Mouse (Mus musculus): Measurements from ENCODE around the gene Fancf. TPM values are rescaled to one million over a fixed set of nuclear protein-coding genes. Genes with fewer than 3 reads are reported as not detected.

Fancf gene
- total RNA-seq, 2 experiments from 2014 or later = 2.8 to 4.1 TPM

DNA sequence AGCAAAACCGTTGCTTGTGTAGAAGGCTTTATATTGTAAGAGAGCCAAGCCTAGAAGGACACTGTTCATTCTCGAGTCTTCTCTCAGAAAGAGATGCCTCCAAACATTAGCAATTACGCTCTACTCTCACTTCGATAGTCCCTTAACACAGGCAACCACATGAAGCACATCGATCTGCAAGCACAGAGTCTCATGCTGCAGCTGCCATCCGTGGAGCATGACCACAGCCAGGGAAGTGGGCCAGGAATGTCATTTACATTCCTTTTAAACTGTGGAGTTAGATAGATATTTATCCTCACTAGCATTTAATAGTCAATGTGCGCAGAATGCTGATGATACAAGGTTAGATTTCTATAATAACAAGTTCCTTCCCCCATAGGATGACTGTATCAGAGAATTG is 21.6 kb downstream of the Fancf start:
- DNase-seq = no peak

DNA sequence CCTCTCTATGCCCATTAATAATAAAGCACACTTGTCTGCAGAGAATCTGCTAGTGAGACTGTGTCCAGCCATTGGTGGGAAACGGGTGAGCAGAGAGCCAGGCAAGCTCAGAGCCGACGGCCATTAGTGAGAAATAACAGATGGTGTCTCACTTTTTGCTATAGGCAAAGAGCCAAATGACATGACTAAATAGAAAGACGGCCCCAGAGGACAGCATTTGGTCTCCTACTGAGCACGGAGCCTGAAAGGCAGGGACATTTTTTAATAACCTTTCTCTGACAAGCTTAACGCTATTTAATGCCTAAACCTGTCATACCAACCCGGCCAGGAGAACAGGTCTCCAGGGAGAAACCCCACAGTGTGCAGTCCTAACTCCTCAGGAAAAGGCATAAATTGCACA is 30.1 kb downstream of the Fancf start:
- no peak for DNase-seq

DNA sequence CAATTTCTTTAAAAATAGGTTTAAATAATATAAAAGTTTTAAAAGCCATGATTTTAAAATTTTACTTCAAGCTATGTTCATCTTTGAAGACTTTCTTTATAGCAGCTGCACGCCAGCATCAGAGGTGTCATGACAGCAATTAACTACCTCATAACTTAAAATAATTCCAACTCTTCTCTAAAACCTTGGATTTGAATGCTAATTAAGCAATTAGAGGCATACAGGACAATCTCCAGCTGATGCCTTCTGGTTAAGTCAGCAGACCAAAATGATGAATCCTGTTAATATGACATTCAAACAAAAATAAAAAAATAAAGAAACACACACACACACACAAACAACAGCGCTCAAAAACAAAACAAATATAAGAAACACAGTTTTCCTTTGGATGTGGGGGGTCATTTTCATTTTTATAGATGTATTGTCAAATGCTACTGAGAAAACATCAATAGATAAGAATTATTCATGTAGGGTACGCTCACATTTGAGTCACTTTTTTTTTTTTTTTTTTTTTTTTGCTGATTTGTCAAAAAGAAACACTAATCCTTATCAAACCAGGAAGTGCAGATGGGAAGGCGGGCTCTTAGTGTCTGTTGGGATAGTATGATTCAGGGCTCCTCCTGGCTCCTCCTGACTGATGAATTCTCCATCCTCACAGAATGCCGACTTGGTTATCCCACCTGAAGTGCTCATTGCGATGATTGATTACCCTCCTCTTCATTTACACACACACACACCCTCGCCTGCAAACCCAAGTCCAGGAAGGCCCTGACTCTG is 38.3 kb downstream of the Fancf start:
- no peak for DNase-seq

DNA sequence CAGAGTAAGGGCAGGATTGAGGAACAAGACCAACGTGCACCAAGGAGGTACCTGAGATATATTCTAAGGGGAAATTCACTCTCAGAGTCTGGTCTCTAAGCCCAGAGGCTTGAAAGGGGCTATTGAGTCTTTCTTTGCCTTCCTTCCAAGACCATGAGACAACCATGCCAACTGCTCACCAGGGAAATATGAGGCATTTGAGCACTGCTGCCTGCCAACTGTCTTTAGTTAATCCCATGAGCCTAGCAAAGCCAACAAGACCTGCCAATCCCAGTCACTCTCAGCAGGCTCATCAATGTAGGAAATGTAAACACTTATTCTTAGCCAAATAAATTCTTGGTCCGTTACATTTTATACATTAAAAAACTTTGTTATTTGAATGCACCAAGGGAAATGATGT is 40.6 kb downstream of the Fancf start:
- no peak for DNase-seq

DNA sequence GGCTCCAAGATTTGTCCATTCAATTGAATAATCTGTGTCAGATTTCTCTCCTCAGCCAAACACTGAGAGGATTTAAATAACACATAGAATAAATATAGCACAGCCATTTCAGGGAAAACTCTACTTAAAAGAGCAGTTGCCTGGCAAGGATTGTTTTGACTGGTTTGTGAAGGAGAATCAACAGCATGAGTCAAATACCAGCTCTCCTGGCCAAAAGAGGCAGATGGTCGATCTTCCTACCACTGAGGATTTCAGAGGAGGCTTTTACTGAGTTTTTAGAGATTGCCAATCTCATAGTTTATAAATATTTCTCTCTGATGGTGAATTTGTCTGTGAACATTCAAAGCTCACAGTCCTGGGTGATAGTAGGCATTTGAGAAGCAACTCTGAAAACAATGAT is 42.2 kb downstream of the Fancf start:
- DNase-seq = no peak

DNA sequence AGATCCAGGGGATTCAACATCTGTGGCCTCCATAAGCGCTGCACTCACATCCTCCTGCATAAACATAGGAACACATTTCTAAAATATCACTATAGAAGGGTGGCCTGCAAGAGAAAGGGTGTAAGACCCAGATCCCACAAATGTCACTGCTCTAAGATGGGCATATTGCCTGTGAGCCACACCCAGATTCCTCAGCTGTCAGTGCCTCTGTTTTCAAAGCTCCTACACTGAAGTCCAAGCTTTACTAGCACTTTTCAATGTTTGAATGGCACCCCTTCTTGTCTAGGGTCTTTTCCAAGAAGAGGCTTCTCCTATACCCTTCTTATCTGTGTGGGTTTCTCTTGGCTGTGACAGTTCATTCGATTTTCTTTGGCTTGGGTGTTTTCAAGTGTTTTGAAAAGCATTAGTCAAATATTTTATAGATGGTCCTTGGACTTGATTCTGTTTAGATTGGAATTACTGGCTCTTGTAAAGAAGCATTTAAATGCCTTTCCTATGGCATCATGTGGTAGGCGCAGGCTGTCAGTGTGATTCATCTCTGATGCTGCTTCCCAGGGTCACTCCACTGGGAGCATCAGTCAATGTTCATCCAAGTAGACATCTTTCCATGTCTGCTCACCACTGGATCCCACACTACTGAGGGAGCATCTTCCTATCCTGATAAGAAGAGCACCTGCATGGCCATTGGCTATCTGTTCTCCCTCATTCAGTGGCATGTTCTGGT is 43.7 kb downstream of the Fancf start:
- DNase-seq = no peak

DNA sequence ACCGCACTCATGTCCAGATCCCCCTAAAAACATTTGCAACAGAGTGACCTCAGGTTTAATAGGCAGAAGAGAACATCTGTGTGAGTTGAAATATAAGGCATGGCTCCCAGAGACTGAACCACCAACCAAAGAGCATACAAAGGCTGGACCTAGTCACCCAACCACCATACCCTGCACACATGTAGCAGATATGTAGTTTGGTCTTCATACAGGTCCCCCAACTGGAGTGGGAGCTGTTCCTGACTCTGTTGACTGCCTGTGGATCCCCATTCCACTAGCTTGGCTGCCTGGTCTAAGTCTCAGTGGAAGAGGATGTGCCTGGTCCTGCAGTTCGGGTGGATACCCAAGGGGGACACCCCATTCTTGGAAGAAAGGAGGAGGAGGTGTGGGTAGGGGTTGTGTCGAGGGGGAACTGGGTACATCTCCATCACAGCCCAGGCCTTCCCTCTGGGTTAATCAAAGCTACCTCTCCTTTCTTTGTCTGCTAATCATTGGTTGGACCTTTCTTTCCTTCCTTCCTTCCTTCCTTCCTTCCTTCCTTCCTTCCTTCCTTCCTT is 45.7 kb downstream of the Fancf start:
- no peak for DNase-seq

DNA sequence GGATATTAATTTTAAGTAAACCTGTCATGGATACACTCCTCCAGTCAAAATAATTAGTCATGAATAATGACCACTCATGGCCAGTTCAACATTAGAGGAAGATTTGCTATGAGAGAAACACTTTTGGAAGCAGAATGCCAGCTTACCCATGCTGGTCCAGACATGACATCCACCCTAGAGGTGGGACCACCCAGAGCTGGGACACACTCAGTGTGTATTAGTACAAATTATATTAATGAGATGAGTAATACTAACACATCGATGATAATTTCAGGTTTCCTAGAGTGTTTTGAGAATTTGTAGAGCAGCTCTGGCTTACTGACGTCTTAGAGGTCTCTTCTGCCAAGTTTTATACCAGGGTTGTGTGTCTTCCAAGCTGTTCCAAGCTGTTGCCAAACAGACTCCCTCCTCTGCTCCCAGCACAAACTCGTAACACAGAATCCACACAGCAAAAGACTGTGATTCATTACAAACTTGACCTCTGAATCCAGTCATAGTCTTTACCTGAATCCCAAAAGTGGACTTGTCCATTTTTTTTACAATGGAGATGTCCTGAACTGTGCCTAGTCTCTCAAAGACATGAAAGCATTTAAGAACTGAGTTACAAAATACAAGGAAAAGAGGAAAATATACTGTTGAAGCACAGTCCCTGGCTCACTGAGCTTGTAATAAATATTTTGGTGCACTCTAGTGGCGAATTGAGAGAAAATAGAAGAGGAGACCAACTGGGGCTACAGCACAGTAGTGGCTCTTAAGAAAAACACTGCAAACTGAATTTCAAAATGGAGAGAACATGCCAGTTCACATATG is 46.4 kb downstream of the Fancf start:
- no peak for DNase-seq

Other genes with a start within 250 kb of the Fancf start
- under 1 TPM in 1 of 2 experiments, not detected in 1; 0.14 TPM for gene Slc17a6, start 240.3 kb downstream of the Fancf start, total RNA-seq (2021)
- 10 to 100 TPM; 14.4 to 16.8 TPM for gene Gas2, start 252 bp downstream of the Fancf start, total RNA-seq (2021)
- gene Svip, start 143.8 kb upstream of the Fancf start, total RNA-seq (2021) = 1 to 10 TPM; 5.5 to 6.6 TPM
- gene 1700015G11Rik, start 153.5 kb upstream of the Fancf start, total RNA-seq (2021) = not detected